ENCODE assay signal across 25 mouse cellular contexts in the genomic region with DNA sequence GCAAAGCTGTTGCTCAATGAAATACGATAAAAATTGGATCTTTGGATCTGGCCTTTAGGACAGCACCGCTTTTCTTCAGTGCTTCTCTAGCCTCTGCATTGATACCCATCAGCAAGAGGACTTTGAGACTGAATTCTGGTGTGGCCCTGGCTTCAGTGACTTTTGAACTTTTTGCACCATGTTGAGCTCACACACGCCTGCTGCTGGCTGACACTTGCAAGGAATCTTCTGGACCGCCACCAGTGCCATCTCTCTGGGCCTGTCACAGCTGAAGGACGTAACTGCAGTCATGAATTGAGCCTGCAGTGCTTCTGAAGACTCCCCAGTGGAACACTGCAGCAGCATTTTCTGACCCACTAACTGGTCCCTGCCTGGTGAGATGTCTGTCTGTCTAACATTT.
DNase-seq lines count a peak whose midpoint lies in the region; ATAC-seq and TF ChIP-seq lines count a peak whose summit lies in the region.
"Had no signal": no experiment of that assay in that cellular context is flagged by ENCODE, and none has a peak within 500 bp of the region (broad histone marks: within the 10 kb centered on the region; RNA-seq: fewer than 3 reads in every experiment).

No protein-coding gene starts in this region.

- ATAC-seq in kidney, embryonic 15.5 days (replicated peaks; ENCODE audit: low FRiP score), result no peak
- ATAC-seq in liver, embryonic 11.5 days (replicated peaks; ENCODE audit: low FRiP score), result no peak
- no peak for ATAC-seq in liver, embryonic 12.5 days
- ATAC-seq: activated CD4-positive, CD25-positive, alpha-beta regulatory T cell, adult 4 months; CD4-positive, CD25-positive, alpha-beta regulatory T cell, adult 4 months; forebrain, embryonic 13.5 days; Patski had no signal

- peak; percentile 60 for DNase-seq in heart, adult 11 months
- no peak for DNase-seq in heart, adult 2 months
- peak; percentile 24 to 38 for DNase-seq in kidney, adult 8-10 months
- peak; percentile 21 to 40 for DNase-seq in kidney, postnatal 36 days
- no peak for DNase-seq in kidney, postnatal 10 days
- peak; percentile 15 for DNase-seq in liver, embryonic 11.5 days (ENCODE audit: low spot score)
- DNase-seq: adrenal gland, adult 8-10 months; adrenal gland, postnatal 14 days; adrenal gland, postnatal 36 days; B cell, adult 2 months; cerebellum, adult 11-12 months; cerebellum, adult 2 months; cerebellum, adult 9-10 months; cerebellum, postnatal 10 days; cerebellum, postnatal 25 days had no signal

- intact Hi-C loops in heart, adult 2 months (cut with DNase I), result loop anchor here (10.0 kb wide), 1 partner anchor 292 kb away; a partner anchor contains a TSS

- no peak for TF ChIP-seq EP300 in heart, adult 2 months (IDR thresholded peaks at IDR 0.05; ENCODE audit: insufficient read depth, low read depth, low read length)

- no peaks in the 10 kb centered on the region for H3K9me3 ChIP-seq in kidney, embryonic 15.5 days (replicated peaks)
- no peaks in the 10 kb centered on the region for H3K9me3 ChIP-seq in liver, embryonic 11.5 days (ENCODE audit: control insufficient read depth, low read length)
- H3K9me3 ChIP-seq in liver, embryonic 12.5 days (replicated peaks), result no peaks in the 10 kb centered on the region
- H3K9me3 ChIP-seq: embryonic facial prominence, embryonic 10.5 days; embryonic facial prominence, embryonic 12.5 days; G1E had no signal

- no peak for TF ChIP-seq POLR2A in heart, adult 2 months (IDR thresholded peaks at IDR 0.05; ENCODE audit: insufficient read depth, low read depth, low read length)

- no peak overlapping the region for H3K4me3 ChIP-seq in heart, adult 2 months
- H3K4me3 ChIP-seq in kidney, embryonic 15.5 days (replicated peaks), result no peak overlapping the region
- H3K4me3 ChIP-seq in liver, embryonic 11.5 days (ENCODE audit: low read depth, low read length), result no peak overlapping the region
- no peak overlapping the region for H3K4me3 ChIP-seq in liver, embryonic 12.5 days
- H3K4me3 ChIP-seq: embryonic facial prominence, embryonic 10.5 days; embryonic facial prominence, embryonic 12.5 days; forebrain, embryonic 13.5 days had no signal

- no peak for TF ChIP-seq CTCF in heart, adult 2 months (IDR thresholded peaks at IDR 0.05)

- H3K36me3 ChIP-seq in heart, adult 2 months (ENCODE audit: control insufficient read depth, insufficient read depth, low read length), result no peaks in the 10 kb centered on the region
- no peaks in the 10 kb centered on the region for H3K36me3 ChIP-seq in kidney, embryonic 15.5 days
- no peaks in the 10 kb centered on the region for H3K36me3 ChIP-seq in liver, embryonic 11.5 days (ENCODE audit: control insufficient read depth, insufficient read depth, low read length)
- H3K36me3 ChIP-seq in liver, embryonic 12.5 days, result no peaks in the 10 kb centered on the region
- H3K36me3 ChIP-seq: embryonic facial prominence, embryonic 10.5 days; embryonic facial prominence, embryonic 12.5 days; G1E had no signal

- no peaks in the 10 kb centered on the region for H3K79me2 ChIP-seq in heart, adult 2 months (replicated peaks; ENCODE audit: control insufficient read depth, insufficient read depth, low read length)

- no peak overlapping the region for H3K4me2 ChIP-seq in kidney, embryonic 15.5 days
- no peak overlapping the region for H3K4me2 ChIP-seq in liver, embryonic 11.5 days
- H3K4me2 ChIP-seq in liver, embryonic 12.5 days, result no peak overlapping the region
- H3K4me2 ChIP-seq: embryonic facial prominence, embryonic 12.5 days; forebrain, embryonic 13.5 days had no signal

- H3K27ac ChIP-seq in heart, adult 2 months, result no peak overlapping the region
- no peak overlapping the region for H3K27ac ChIP-seq in kidney, embryonic 15.5 days
- H3K27ac ChIP-seq in liver, embryonic 11.5 days (ENCODE audit: low read depth, low read length), result no peak overlapping the region
- no peak overlapping the region for H3K27ac ChIP-seq in liver, embryonic 12.5 days
- H3K27ac ChIP-seq: embryonic facial prominence, embryonic 10.5 days; embryonic facial prominence, embryonic 12.5 days; forebrain, embryonic 13.5 days had no signal

- no peak overlapping the region for H3K9ac ChIP-seq in heart, adult 2 months (ENCODE audit: low read depth, low read length)
- H3K9ac ChIP-seq in kidney, embryonic 15.5 days, result no peak overlapping the region
- H3K9ac ChIP-seq in liver, embryonic 11.5 days (ENCODE audit: low read depth, low read length), result no peak overlapping the region
- H3K9ac ChIP-seq in liver, embryonic 12.5 days, result no peak overlapping the region
- H3K9ac ChIP-seq: embryonic facial prominence, embryonic 12.5 days; forebrain, embryonic 13.5 days had no signal

- whole genome bisulfite sequencing in heart, adult 2 months, result 82% methylated on average over 5 of the region's 5 CpGs
- WGBS in kidney, embryonic 15.5 days, result 84% methylated on average over 5 of the region's 5 CpGs
- WGBS in liver, embryonic 11.5 days, result 79% methylated on average over 5 of the region's 5 CpGs
- 71% methylated on average over 5 of the region's 5 CpGs for WGBS in liver, embryonic 12.5 days (ENCODE audit: insufficient replicate concordance)

- H3K4me1 ChIP-seq in heart, adult 2 months (ENCODE audit: control insufficient read depth, insufficient read depth, low read length), result no peaks in the 10 kb centered on the region; the same call in 1 of the 2 replicates
- H3K4me1 ChIP-seq in kidney, embryonic 15.5 days, result peaks cover 10% of the 10 kb centered on the region
- H3K4me1 ChIP-seq in liver, embryonic 11.5 days (replicated peaks; ENCODE audit: control insufficient read depth, insufficient read depth, low read length), result no peaks in the 10 kb centered on the region
- no peaks in the 10 kb centered on the region; the same call in 1 of the 2 replicates for H3K4me1 ChIP-seq in liver, embryonic 12.5 days

- H3K27me3 ChIP-seq in heart, adult 2 months (ENCODE audit: control insufficient read depth, insufficient read depth, low read length), result no peaks in the 10 kb centered on the region
- peaks cover 87% of the 10 kb centered on the region for H3K27me3 ChIP-seq in kidney, embryonic 15.5 days
- H3K27me3 ChIP-seq in liver, embryonic 11.5 days (replicated peaks; ENCODE audit: control insufficient read depth, insufficient read depth, low read length), result peaks cover 77% of the 10 kb centered on the region
- peaks cover 74% of the 10 kb centered on the region for H3K27me3 ChIP-seq in liver, embryonic 12.5 days (replicated peaks)
- H3K27me3 ChIP-seq: CH12.LX had no signal

Comparison
In these comparisons a context has a peak if more than half of its experiments do, and no peak if none do; other contexts are left out.
1. DNase-seq: peak in heart, adult 11 months (single experiment), kidney, adult 8-10 months (2 of 2), kidney, postnatal 36 days (2 of 2) and liver, embryonic 11.5 days (single experiment); none in heart, adult 2 months (0 of 2) and kidney, postnatal 10 days (single experiment).